Mouse (Mus musculus) liver, postnatal 0 days (tissue): Measurements from ENCODE around the gene Wdhd1. TPM values are rescaled to one million over a fixed set of nuclear protein-coding genes. Genes with fewer than 3 reads are reported as not detected.

Experiments used
- ATAC-seq: fragments of 200-750 bp; cut with Nextera tagmentation; 2 replicates; pipeline ENCODE4 v1.8.0; 2017; ENCODE audit warnings: mild to moderate bottlenecking, moderate library complexity
- DNase-seq: peaks from one replicate; pipeline ENCODE4 v3.0.0-alpha.2; 2016
- H3K27ac ChIP-seq: fragments of 300-500 bp; sonication (generic); 2 replicates; pipeline ENCODE4 v1.5.1; 2014; ENCODE audit warnings: antibody characterized with exemption, moderate library complexity, mild to moderate bottlenecking, low read depth
- H3K27me3 ChIP-seq: fragments of 300-500 bp; sonication (generic); 2 replicates; pipeline ENCODE4 v1.6.1; 2014; ENCODE audit warnings: low read length, control low read depth, mixed read lengths; ENCODE audit not compliant: insufficient read depth
- H3K36me3 ChIP-seq: fragments of 300-500 bp; sonication (generic); replicated peaks from 2 replicates; pipeline ENCODE4 v1.6.1; 2014; ENCODE audit warnings: mild to moderate bottlenecking, control low read depth, low read length, moderate library complexity, mixed read lengths; ENCODE audit not compliant: insufficient read depth
- H3K4me1 ChIP-seq: fragments of 300-500 bp; sonication (generic); 2 replicates; pipeline ENCODE4 v1.6.1; 2014; ENCODE audit warnings: antibody characterized with exemption, mild to moderate bottlenecking, control low read depth; ENCODE audit not compliant: insufficient read depth
- H3K4me2 ChIP-seq: fragments of 300-500 bp; sonication (generic); 2 replicates; pipeline ENCODE4 v1.6.1; 2014; ENCODE audit warnings: low read depth, mild to moderate bottlenecking, low read length, moderate library complexity, mixed read lengths
- H3K4me3 ChIP-seq: fragments of 300-500 bp; sonication (generic); 2 replicates; pipeline ENCODE4 v1.5.1; 2014; ENCODE audit warnings: low read depth, low read length
- H3K9ac ChIP-seq: fragments of 300-500 bp; sonication (generic); replicated peaks from 2 replicates; pipeline ENCODE4 v1.6.1; 2014; ENCODE audit warnings: mild to moderate bottlenecking, moderate library complexity
- H3K9me3 ChIP-seq: fragments of 300-500 bp; sonication (generic); 2 replicates; pipeline ENCODE4 v1.6.1; 2016; ENCODE audit warnings: mild to moderate bottlenecking, control low read depth, low read length, mixed read lengths
- CTCF ChIP-seq: sonication (generic); IDR thresholded peaks from 2 replicates; pipeline ENCODE4 v1.5.1; 2016; ENCODE audit warnings: antibody characterized with exemption, low read depth
- EP300 ChIP-seq: IDR thresholded peaks from 2 replicates; pipeline ENCODE4 v1.6.1; 2016; ENCODE audit warnings: antibody characterized with exemption, low read depth, mild to moderate bottlenecking
- WGBS: fragments of 180-500 bp; shearing (Covaris S2); extraction: QIAGEN DNeasy Blood & Tissue Kit; methylation state at CpG from one replicate; pipeline ENCODE4 v1.1.7; 2014; ENCODE audit not compliant: insufficient replicate concordance; 5-methylcytosine and 5-hydroxymethylcytosine counted together
- polyA plus RNA-seq: library from polyadenylated mRNA; unstranded; fragments of >200 nt; fragmentation: Nextera tagmentation; extraction: Ambion mirVana; gene quantifications from 2 replicates; pipeline ENCODE4 v1.2.1, GENCODE M21; 2015

The Wdhd1 gene
- polyA plus RNA-seq, 1 experiment from 2014 or later, result 13.7 TPM

DNA sequence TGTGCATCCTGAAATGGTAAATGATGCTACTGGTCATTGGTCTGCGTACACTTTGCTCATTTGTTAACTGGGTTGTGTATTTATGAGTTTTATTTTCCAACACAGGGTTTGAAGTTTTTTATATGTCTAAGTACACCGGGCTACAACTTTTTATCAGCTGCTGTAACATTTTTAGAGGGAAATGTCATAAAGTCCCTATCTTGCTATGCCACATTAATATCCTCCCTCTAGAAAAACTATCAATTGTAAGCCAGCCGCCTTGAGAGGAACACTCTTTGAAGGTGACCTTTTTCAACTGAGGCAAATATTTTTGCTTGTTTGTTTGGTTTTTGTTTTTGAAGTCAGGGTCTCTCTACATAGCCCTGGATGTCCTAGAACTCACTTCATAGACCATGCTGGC lies 42.6 kb downstream of the Wdhd1 start:
- TF ChIP-seq CTCF, result no peak
- peak; percentile 97 for TF ChIP-seq EP300
- H3K9ac ChIP-seq, result no peak overlapping the region
- peak; percentile 90 for ATAC-seq
- H3K27me3 ChIP-seq, result no peaks in the 10 kb centered on the region
- H3K36me3 ChIP-seq, result no peaks in the 10 kb centered on the region
- WGBS, result 60% methylated on average over 3 of the region's 3 CpGs
- H3K4me2 ChIP-seq, result 0 out of 2 replicates have a peak overlapping the region, but pooled peaks have one; percentile 3
- H3K4me1 ChIP-seq, result peaks cover 6% of the 10 kb centered on the region; the same call in 1 of the 2 replicates
- H3K4me3 ChIP-seq, result no peak overlapping the region
- peaks cover 3% of the 10 kb centered on the region; the same call in 1 of the 2 replicates for H3K9me3 ChIP-seq
- peak overlapping the region; percentile 44; the same call in 1 of the 2 replicates for H3K27ac ChIP-seq
- DNase-seq, result no peak

GRCm38 (mm10) chr14:47233602-47234001 lies 43.1 kb downstream of the Wdhd1 start:
- WGBS, result 51% methylated on average over 2 of the region's 2 CpGs
- H3K4me1 ChIP-seq, result peaks cover 6% of the 10 kb centered on the region; the same call in 1 of the 2 replicates
- peak; percentile 95 for ATAC-seq
- peaks cover 3% of the 10 kb centered on the region; the same call in 1 of the 2 replicates for H3K9me3 ChIP-seq
- no peak for TF ChIP-seq CTCF
- no peak for TF ChIP-seq EP300
- no peak overlapping the region for H3K9ac ChIP-seq
- H3K36me3 ChIP-seq, result no peaks in the 10 kb centered on the region
- H3K27ac ChIP-seq, result peak overlapping the region; percentile 44; the same call in 1 of the 2 replicates
- no peaks in the 10 kb centered on the region for H3K27me3 ChIP-seq
- no peak overlapping the region for H3K4me3 ChIP-seq
- no peak for DNase-seq
- H3K4me2 ChIP-seq, result 0 out of 2 replicates have a peak overlapping the region, but pooled peaks have one; percentile 3

DNA sequence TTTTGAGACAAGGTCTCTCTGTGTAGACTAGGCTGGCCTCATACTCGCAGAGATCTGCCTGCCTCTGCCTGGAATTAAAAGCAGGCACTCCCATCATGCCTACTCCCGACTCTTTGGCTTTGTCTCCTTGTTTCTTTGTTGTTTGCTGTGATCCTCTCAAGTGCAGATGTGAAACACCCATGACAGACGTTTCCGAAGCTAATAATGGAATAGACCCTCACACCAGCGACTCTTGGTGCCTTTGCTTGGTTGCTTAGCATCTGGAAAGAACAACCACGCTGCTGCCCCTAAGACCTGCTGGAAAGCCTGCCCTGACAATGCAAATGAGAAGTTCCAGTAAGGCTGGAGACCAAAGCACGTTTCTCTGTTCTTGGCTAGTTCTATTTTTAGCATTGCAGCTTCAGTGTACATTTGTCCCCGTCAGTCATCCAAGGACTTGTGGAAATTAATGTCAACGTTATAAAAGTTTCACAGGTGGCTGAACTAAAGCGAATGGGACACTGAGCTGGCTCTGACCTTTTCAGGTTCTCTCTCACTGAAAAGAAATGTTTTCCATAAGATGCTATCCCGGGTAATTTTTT lies 46.8 kb downstream of the Wdhd1 start:
- TF ChIP-seq CTCF, result no peak
- TF ChIP-seq EP300, result no peak
- H3K27ac ChIP-seq, result no peak overlapping the region
- peaks cover 6% of the 10 kb centered on the region; the same call in 1 of the 2 replicates for H3K4me1 ChIP-seq
- no peak for DNase-seq
- ATAC-seq, result no peak
- WGBS, result 60% methylated on average over 11 of the region's 11 CpGs
- H3K4me3 ChIP-seq, result no peak overlapping the region
- H3K36me3 ChIP-seq, result no peaks in the 10 kb centered on the region
- no peaks in the 10 kb centered on the region for H3K9me3 ChIP-seq
- H3K27me3 ChIP-seq, result no peaks in the 10 kb centered on the region
- H3K4me2 ChIP-seq, result no peak overlapping the region
- H3K9ac ChIP-seq, result no peak overlapping the region

- H3K4me3 ChIP-seq, result no peak overlapping the region
- H3K4me1 ChIP-seq, result no peaks in the 10 kb centered on the region
- H3K9me3 ChIP-seq, result no peaks in the 10 kb centered on the region
- no peaks in the 10 kb centered on the region for H3K27me3 ChIP-seq
- H3K4me2 ChIP-seq, result no peak overlapping the region
- no peaks in the 10 kb centered on the region for H3K36me3 ChIP-seq
- H3K27ac ChIP-seq, result no peak overlapping the region
- DNase-seq, result no peak
- TF ChIP-seq EP300 (no peak), CTCF (no peak)
- no peak overlapping the region for H3K9ac ChIP-seq
- WGBS, result 89% methylated on average over 8 of the region's 8 CpGs
- no peak for ATAC-seq
These were observed 50.7 kb downstream of the Wdhd1 start for GRCm38 (mm10) chr14:47225931-47226330.

DNA sequence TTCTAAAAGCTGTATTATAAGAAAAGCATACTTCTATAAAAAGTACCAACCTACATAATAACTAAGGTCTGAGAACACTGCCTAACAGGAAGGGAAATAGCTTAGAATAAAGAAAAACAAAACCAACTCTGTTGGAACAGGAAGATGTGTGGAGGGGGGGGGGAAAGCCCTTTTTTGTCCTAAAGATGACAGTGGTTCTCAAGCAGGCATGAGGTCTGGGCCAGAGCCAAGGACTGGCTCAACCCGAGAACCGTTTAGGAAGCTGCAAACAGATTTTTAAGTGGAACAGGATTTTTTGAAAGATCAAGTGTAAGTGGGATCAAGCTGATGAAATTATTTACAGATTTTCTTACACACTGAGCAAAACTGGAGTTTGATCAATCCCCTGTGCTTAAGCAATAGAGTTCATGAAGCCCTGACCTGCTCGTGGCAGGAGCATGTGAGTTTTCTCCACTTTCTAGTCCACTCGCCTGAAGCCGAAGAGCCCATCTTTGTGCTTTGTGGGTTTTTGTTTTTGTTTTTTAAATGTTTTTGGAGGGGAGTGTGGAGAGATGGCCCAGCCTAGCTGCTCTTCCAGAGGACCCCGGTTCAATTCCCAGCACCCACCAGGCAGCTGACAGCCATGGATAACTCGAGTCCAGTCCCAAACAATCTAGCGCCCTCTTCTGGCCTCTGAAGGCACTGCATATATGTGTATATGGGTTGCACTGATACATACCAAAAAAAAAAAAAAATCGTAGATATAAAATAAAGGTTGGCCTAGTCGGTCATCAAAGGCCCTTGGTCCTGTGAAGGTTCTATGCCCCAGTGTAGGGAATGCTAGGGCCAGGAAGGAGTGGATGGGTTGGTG lies 52.0 kb downstream of the Wdhd1 start:
- no peak for DNase-seq
- WGBS, result 76% methylated on average over 10 of the region's 10 CpGs
- H3K4me2 ChIP-seq, result no peak overlapping the region

More for the DNA sequence above, 52.0 kb downstream of the Wdhd1 start:
- no peak overlapping the region for H3K9ac ChIP-seq
- H3K27me3 ChIP-seq, result no peaks in the 10 kb centered on the region
- H3K9me3 ChIP-seq, result no peaks in the 10 kb centered on the region
- ATAC-seq, result no peak
- no peak for TF ChIP-seq EP300
- TF ChIP-seq CTCF, result peak; percentile 46; the same call in 1 of the 2 replicates
- H3K4me3 ChIP-seq, result no peak overlapping the region
- no peak overlapping the region for H3K27ac ChIP-seq
- no peaks in the 10 kb centered on the region for H3K36me3 ChIP-seq
- no peaks in the 10 kb centered on the region for H3K4me1 ChIP-seq
